Mouse (Mus musculus): ENCODE data around the gene Iffo1.

GRCm38 (mm10) chr6:125190816-125191215 is 45.8 kb downstream of the Iffo1 start:
- TF ChIP-seq RAD21 (IDR thresholded peaks at IDR 0.05; ENCODE audit: low read depth, low read length) (no peak), ELF1 (IDR thresholded peaks at IDR 0.05; ENCODE audit: low read depth, low read length) (no peak), CTCF (IDR thresholded peaks at IDR 0.05 in 2 of 3, conservative IDR thresholded peaks at IDR 0.05 in 1 of 3; ENCODE audit: control insufficient read depth in 1 of 3, insufficient read depth in 1 of 3, low read depth in 2 of 3, low read length in 3 of 3, poor library complexity in 1 of 3, severe bottlenecking in 1 of 3) (no peak), EP300 (IDR thresholded peaks at IDR 0.05; ENCODE audit: low read depth in 1 of 2, low read length in 2 of 2) (no peak), MAZ (IDR thresholded peaks at IDR 0.05; ENCODE audit: low read depth, low read length) (no peak), HCFC1 (IDR thresholded peaks at IDR 0.05; ENCODE audit: low read depth, low read length) (no peak), CHD2 (IDR thresholded peaks at IDR 0.05; ENCODE audit: low read length) (no peak)

Measured in MEL (cell line).